Mouse (Mus musculus): ENCODE measurements around the gene Sult1e1. TPM values are rescaled to one million over a fixed set of nuclear protein-coding genes. Genes with fewer than 3 reads are reported as not detected.

Gene Sult1e1
- polyA plus RNA-seq (2017; shearing (Covaris generic)): not detected

GRCm38 (mm10) chr5:87591494-87591893 lies at the start of gene Sult1e1:
Sult1e1 (minus strand) TSS chr5:87591594.

GRCm38 (mm10) chr5:87568845-87569244 lies 22.5 kb downstream of the Sult1e1 start, which contains the start of gene Sult1d1:
Sult1d1 (minus strand) TSS chr5:87569027.

GRCm38 (mm10) chr5:87538111-87538510 lies 53.3 kb downstream of the Sult1e1 start, which contains the start of gene Sult1b1:
Sult1b1 (minus strand) TSS chr5:87538195.

Other genes with a start within 250 kb of the Sult1e1 start
- gene Ugt2b38, start 167.4 kb downstream of the Sult1e1 start, polyA plus RNA-seq (2017; shearing (Covaris generic)): not detected
- gene Ugt2a2, start 109.3 kb downstream of the Sult1e1 start, polyA plus RNA-seq (2017; shearing (Covaris generic)): not detected
- not detected for gene Gm43638, start 104.8 kb downstream of the Sult1e1 start, polyA plus RNA-seq (2017; shearing (Covaris generic))
- not detected for gene Ugt2a1, start 100.7 kb downstream of the Sult1e1 start, polyA plus RNA-seq (2017; shearing (Covaris generic))
- gene Sult1b1, start 53.4 kb downstream of the Sult1e1 start, polyA plus RNA-seq (2017; shearing (Covaris generic)): not detected
- gene Sult1d1, start 22.6 kb downstream of the Sult1e1 start, polyA plus RNA-seq (2017; shearing (Covaris generic)): under 1 TPM; 0.11 to 0.16 TPM
- gene Csn1s1, start 74.6 kb upstream of the Sult1e1 start, polyA plus RNA-seq (2017; shearing (Covaris generic)): 1 to 10 TPM in 1 of 2 experiments, not detected in 1; 1.3 TPM
- under 1 TPM in 1 of 2 experiments, not detected in 1; 0.31 TPM for gene Csn2, start 108.0 kb upstream of the Sult1e1 start, polyA plus RNA-seq (2017; shearing (Covaris generic))
- 1 to 10 TPM in 1 of 2 experiments, not detected in 1; 1.3 TPM for gene Csn1s2a, start 183.0 kb upstream of the Sult1e1 start, polyA plus RNA-seq (2017; shearing (Covaris generic))
- gene Csn1s2b, start 216.5 kb upstream of the Sult1e1 start, polyA plus RNA-seq (2017; shearing (Covaris generic)): under 1 TPM in 1 of 2 experiments, not detected in 1; 0.31 TPM
- under 1 TPM in 1 of 2 experiments, not detected in 1; 0.57 TPM for gene Prr27, start 234.1 kb upstream of the Sult1e1 start, polyA plus RNA-seq (2017; shearing (Covaris generic))

Measured in activated CD4-positive, CD25-positive, alpha-beta regulatory T cell (primary cell).